Mouse (Mus musculus) gastrocnemius, adult 8-10 months (tissue): ENCODE data around the gene Pnck. TPM values are rescaled to one million over a fixed set of nuclear protein-coding genes. Genes with fewer than 3 reads are reported as not detected.
A peak's percentile ranks its signal among the peaks of the same experiment; 100 is the strongest.

Source experiments
- DNase-seq, 2 experiments: peaks; one replicate each; pipeline ENCODE4 v3.0.0; 2022; ENCODE audit warnings: low spot score in 2 of 2
- total RNA-seq, 4 experiments: library from RNA; stranded (reverse); gene quantifications; 2 replicates each; pipeline ENCODE4 v1.2.4; 2022

Pnck gene
- total RNA-seq, result 10 to 100 TPM in 2 of 4 experiments, 1 to 10 TPM in 2; 7.8 to 10.8 (median 10.2) TPM

DNA sequence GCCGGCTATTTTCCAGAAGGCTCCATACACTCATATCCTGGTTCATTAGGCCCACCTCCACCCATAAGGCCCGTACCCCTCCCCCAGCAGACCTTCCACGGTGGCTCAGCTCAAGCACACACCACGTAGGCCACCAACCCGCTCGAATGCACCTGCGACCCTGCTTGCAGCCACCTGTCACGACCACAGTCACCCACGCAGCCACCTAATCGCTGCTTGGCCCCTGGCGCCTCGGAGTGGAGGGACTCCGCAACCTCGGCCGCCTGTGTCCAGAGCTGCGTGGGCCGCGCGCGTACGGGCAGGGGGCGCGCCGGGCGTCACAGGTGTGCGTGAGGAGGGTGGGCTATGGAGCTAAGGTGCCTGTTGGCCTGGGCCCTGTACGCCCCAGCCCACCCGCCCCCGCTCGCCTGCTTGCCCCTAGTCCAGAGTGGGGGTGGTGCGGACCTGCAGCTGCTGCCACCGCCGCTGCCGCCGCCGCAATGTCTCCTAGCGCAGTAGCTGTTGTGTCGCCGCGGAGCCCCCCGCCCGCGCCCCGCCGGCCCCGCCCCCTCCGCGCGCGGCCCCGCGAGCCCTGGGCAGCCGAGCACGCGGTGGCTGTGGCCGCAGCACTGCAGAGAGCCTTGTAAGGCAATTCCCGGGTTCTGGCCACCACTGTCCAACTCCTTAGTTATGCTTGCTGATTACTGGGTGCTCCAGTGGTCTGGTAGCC is at the start of gene Pnck:
Gene Pnck, minus strand, starts transcription at position 543 of the 709 bp plus-strand sequence.
- DNase-seq, result no peak

DNA sequence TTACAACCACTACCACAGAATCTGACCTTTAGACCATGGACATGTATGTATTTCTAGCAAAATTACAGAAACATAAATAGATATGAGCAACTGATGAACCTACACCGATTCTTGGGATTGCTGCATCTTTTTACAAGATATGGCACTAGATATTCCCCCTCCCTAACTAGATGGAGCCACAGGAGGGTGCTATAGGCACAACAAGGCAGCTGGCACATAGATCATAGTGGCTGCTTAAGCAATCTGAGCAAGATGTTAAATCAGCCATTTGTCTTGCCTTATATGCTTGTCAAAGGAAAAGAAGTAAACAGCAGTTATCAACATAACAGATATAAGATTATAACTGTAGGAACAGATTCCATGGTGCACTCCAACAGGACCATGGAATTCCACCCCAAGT is 40.6 kb upstream of the Pnck start:
- DNase-seq, result no peak

DNA sequence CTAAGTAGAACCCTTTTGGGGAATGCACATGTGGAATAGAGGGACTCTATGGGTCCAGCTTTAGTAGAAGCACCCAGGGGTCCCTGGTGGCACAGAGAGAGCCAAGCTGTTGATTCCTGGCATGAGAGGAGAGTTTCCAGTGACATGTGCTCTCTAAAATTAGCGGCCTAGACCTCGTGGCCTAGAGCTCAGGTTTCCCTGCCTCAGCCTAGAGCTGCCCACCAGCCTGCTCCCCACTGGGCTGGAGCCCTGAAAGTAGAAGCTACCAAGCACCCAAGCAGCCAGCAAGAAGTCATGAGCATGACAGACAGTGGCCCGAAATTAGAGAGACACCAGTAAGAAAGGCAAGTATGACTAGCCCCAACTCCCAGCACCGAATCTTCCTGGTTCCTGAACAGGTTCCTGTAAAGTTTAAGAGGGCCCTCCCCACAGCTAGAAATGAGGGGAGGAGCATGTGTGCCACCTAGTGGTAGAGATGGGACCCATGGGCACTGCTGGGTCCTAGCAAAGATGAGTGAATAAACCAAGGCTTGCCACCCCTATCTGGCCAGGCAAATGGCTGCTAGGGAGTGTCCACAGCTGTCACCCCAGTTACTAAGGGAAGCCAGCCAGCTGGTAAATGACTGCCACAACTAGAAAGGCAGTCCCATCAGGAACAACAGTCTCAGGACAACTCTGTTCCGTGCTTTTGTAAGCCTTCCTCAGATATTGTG is 31.2 kb upstream of the Pnck start:
- peak; percentile 46 to 62 for DNase-seq

DNA sequence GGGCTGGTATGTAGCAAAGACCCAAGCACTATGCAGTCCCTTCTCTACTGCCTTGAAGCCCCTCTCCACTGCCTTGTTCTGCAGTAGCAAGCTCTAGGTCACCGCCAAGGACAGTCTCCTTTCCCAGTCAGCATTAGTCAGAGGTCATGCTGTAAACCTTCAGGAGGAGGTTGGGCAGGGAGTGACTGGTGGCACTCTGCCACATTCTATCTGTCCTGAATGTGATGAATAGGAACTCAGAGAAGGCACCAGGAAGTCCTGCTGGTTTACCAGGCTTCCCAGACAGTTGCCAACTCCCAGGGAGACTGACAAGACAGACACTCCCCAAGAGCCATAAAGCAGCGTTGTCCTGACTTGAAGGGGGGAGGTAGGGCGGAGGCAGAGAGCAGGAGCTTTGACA is 25.7 kb upstream of the Pnck start:
- DNase-seq, result peak; percentile 35 to 61

DNA sequence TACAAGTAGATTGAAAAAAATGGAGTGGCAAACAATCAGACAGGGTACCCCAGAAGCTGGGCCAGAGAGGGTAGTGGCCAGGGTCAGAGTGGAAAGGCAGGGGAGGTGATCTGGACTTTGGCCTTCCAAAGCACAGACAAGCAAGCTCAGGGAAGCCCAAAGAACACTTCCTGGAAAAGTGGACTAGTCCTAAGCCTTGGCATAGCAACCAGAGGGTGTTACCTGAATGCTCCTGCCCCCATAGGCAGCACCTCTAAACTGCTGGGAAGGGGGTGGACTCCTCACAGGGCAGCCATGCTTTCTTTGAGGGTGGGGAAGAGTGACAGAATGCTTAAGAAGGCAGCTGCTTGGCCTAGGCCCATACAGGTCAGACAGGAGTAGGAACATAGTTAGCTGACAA is 25.1 kb upstream of the Pnck start:
- DNase-seq, result no peak

- no peak for DNase-seq
These were observed 24.2 kb upstream of the Pnck start for GRCm38 (mm10) chrX:73684156-73684555.

DNA sequence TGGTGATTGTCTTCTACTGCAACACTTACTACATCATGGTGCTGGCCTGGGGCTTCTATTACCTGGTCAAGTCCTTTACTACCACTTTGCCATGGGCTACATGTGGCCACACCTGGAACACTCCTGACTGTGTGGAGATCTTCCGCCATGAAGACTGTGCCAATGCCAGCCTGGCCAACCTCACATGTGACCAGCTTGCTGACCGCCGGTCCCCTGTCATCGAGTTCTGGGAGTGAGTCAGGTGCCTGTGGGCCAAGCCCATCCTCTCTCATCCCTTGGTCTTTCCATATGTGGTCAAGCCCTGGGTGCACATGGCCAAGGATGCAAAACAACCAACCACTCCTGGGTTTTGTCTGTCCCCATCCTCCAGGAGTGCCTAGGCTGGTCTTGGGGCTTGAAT is 16.8 kb upstream of the Pnck start:
- DNase-seq, result no peak

DNA sequence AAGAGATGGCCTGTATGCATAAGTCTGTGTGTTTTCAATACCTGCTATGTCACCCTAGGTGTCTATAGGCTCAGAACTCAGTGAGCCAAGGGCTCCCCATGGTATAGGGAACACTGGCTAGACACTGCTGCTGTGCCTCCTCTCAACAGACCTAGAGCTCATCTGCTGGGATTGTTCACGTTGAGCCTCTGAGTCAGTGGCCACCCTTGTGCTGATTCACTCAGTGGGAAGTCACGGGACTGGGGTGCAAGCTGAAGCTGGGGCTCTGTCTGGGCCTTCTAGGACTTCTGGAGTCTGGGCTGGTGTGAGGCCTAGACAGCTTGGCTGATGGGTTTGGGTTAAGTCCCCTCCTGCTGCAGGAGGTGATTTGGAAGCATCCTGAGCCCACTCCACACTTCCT is 15.3 kb upstream of the Pnck start:
- DNase-seq, result no peak

DNA sequence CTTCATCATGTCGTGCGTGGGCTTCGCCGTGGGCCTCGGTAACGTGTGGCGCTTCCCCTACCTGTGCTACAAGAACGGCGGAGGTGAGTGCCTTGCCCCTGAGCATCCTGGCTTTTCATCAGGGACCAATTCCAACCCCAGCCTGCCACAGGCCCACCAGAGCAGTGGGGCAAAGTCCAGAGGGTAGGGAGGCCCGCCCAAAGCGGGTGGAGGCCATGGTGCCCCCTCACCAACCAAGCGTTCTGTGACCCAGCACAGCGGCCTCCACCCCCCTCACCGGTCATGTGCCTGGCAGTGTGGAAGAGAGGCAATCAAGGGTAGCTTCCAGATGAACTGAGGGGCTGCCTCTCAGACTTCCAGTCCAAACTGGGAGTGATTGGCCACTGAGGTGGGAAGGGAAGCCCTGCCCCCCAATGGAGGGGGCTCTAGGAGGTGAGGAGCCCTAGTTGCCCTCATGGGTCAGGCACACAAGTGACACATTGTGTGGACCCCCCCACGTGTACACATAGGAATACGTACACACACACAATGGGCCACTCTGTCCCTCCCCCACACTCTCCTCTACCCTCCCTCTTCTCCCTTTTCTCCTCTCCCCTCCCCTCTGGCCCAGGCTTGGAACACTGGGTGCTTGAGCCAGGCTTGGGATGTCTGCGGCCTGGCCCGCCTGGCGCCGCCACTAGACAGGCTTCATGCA is 14.2 kb upstream of the Pnck start:
- no peak for DNase-seq

- no peak for DNase-seq
These were observed 13.7 kb upstream of the Pnck start for GRCm38 (mm10) chrX:73673619-73673967.

- peak; percentile 55 to 63 for DNase-seq
These were observed 13.1 kb upstream of the Pnck start, which contains the start of gene Slc6a8 for GRCm38 (mm10) chrX:73672879-73673618. Gene Slc6a8 (plus strand): TSS chrX:73673150.

DNA sequence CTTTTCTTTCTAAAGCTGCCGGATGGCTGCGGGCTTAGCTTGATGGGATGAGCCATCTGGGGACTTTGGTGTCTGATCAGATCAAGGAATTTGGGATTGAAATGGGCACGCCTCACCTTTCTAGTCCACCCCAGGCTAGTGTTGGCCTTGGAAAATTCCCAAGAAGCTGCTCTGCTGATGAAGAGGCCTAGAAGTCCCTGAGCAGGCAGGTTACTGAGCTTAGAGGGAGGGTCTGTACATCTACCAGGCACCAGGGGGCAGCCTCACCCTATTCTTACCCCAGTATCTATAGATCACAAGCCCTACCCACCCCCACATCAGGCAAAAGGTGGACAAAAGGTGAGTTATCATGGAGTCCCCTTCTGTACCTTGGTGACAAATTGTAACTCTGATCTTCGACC is 12.1 kb upstream of the Pnck start:
- DNase-seq, result no peak

DNA sequence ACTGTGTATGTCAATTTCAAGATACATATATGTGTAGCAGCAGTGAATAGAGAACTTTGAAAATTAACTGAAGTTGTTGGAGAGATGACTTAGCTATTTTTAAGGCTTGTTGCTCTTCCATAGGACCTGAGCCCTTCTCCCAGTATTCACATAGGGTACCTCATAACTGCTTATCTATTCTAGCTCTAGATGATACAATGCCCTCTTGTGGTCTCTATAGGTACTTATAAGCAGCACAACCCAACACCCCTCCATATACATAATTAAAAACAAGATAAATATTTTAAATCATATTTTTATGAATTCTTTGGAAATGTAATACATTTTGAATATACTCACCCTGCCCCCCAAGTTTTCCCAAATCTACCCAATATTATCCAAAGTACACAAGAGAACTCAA is 3.2 kb upstream of the Pnck start:
- DNase-seq, result no peak

DNA sequence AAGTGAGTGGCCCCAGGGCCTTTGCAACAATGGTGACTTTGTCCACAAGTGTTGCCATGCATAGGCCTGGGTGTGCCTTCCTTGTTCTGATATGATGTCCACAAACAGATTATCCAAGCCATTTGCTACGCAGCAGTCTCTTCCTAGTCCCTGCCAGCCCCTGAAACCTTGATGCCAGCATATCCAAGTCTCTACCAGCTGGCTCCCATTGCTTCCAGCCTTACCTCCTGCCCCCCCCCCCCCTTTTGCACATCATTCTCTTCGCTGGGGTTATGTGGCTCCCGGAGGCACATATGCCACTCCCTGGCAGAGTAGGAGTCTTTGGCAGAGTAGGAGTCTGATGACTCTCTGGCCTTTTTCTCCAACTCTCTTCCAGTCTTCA is 358 bp upstream of the Pnck start:
- no peak for DNase-seq

GRCm38 (mm10) chrX:73658936-73659574 is 862 bp downstream of the Pnck start:
- no peak for DNase-seq

- no peak for DNase-seq
These were observed 1.5 kb downstream of the Pnck start for GRCm38 (mm10) chrX:73658391-73658790.

- no peak for DNase-seq
These were observed 4.4 kb downstream of the Pnck start for GRCm38 (mm10) chrX:73655529-73655928.

- DNase-seq, result peak in 1 of 2 experiments; percentile 54
These were observed 5.7 kb downstream of the Pnck start for GRCm38 (mm10) chrX:73654177-73654576.

DNA sequence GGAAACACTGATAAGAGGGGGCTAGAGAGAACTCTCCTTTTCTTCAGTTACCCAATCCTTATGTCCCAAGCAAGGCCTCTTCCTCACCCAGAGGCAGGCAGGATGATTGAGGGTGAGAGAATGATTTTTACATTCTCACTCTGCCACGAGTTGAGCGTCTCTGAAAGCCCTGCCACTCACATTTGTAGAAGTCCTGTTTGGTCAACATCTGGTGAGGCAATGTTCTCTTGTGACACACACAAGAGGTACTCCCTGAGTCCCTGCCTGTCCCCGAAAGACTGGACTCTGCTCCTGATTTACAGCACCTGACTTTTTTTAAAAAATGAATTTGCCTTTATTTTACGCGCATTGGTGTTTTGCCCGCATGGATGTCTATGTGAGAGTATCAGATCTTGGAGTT is 6.5 kb downstream of the Pnck start:
- no peak for DNase-seq

- no peak for DNase-seq
These were observed 9.0 kb downstream of the Pnck start for GRCm38 (mm10) chrX:73650869-73651268.

- no peak for DNase-seq
These were observed 14.8 kb downstream of the Pnck start for GRCm38 (mm10) chrX:73645121-73645520.
